Comparison of ENCODE assay signal across 8 mouse cellular contexts in the genomic region with DNA sequence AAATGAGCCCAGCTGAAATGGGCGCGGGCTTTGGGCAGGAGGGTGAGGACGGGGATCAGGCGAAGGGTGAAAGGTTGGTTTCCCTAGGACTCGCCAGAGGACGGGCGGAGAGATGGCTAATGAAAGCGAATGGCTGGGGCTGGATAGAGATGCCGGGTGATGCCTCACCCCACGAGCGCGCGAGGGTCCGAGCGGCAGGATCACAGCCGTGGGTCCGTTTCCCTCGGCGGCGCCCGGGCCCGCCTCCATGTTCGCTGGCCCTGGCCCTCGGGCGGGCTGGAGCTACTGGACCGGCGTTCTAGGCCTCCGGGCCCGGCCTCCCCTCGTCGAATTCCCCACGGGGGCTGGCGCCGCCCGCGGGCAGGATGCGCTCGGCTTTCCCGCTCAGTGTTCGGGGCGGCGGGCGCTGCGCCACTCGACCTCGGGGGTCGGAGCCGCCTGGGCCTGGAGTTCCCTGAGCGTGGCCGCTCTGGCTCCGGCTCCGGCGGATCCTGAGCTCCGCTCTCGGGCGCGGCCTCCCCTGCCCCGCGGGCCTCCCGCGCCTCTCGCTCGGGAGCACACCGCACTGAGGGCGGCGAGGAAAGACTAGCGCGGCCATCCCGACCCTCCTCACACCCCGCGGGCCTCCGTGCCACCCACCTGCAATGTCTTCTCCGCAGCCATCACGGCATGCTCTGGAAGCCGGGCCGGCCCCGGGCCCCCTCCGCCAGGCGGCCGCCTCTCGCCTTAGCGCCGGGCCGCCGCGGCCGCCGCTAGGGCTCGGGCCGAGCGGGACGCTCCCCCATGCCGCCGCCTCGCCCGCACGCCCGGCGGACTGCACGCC. TPM values are rescaled to one million over a fixed set of nuclear protein-coding genes. Genes with fewer than 3 reads are reported as not detected.
DNase-seq lines count a peak whose midpoint lies in the region; ATAC-seq and TF ChIP-seq lines count a peak whose summit lies in the region.

A gene (minus strand): TSS at position 710 of the 823 bp plus-strand sequence.

- H3K79me2 ChIP-seq in C2C12 (ENCODE audit: control insufficient read depth, insufficient read depth): peaks cover 53% of the 10 kb centered on the region
- H3K79me2 ChIP-seq in liver, adult 2 months (ENCODE audit: control insufficient read depth, insufficient read depth, low read length): peaks cover 6% of the 10 kb centered on the region

- peak within 1 kb of the TSS; percentile 61 for H3K4me2 ChIP-seq in embryonic facial prominence, embryonic 14.5 days (ENCODE audit: low read depth, low read length)
- peak within 1 kb of the TSS; percentile 67 for H3K4me2 ChIP-seq in midbrain, postnatal 0 days (ENCODE audit: low read depth, low read length, poor library complexity, severe bottlenecking)
- H3K4me2 ChIP-seq in stomach, embryonic 14.5 days (replicated peaks; ENCODE audit: low read depth, low read length): peak within 1 kb of the TSS; percentile 46

- H3ac ChIP-seq in C2C12 (ENCODE audit: control insufficient read depth, insufficient read length, low read depth): peak within 1 kb of the TSS; percentile 98

- peak within 1 kb of the TSS; percentile 95 for H3K9ac ChIP-seq in embryonic facial prominence, embryonic 14.5 days (ENCODE audit: low read depth, low read length)
- peak within 1 kb of the TSS; percentile 96 for H3K9ac ChIP-seq in liver, adult 2 months (ENCODE audit: low read depth, low read length)
- H3K9ac ChIP-seq in midbrain, postnatal 0 days (replicated peaks; ENCODE audit: low read length, poor library complexity, severe bottlenecking): peak within 1 kb of the TSS; percentile 99
- peak within 1 kb of the TSS; percentile 90 for H3K9ac ChIP-seq in stomach, embryonic 14.5 days (replicated peaks; ENCODE audit: low read depth, low read length)

- TF ChIP-seq CTCF in C2C12 (IDR thresholded peaks at IDR 0.05; ENCODE audit: control insufficient read depth, insufficient read depth, insufficient read length): no peak
- no peak for TF ChIP-seq CTCF in liver, adult 2 months (IDR thresholded peaks at IDR 0.05; ENCODE audit: low read depth, low read length)
- TF ChIP-seq CTCF in midbrain, postnatal 0 days (IDR thresholded peaks at IDR 0.05): no peak

- H3K79me3 ChIP-seq in C2C12 (ENCODE audit: low read depth): peaks cover 30% of the 10 kb centered on the region

- no peaks in the 10 kb centered on the region for H3K36me3 ChIP-seq in C2C12 (ENCODE audit: control insufficient read depth, insufficient read depth)
- H3K36me3 ChIP-seq in embryonic facial prominence, embryonic 14.5 days (ENCODE audit: control insufficient read depth, insufficient read depth, low read length): no peaks in the 10 kb centered on the region
- H3K36me3 ChIP-seq in heart, embryonic 10.5 days: no peaks in the 10 kb centered on the region
- no peaks in the 10 kb centered on the region for H3K36me3 ChIP-seq in liver, adult 2 months (ENCODE audit: control insufficient read depth, insufficient read depth, low read length)
- no peaks in the 10 kb centered on the region for H3K36me3 ChIP-seq in midbrain, postnatal 0 days (ENCODE audit: insufficient read depth, low read length)
- no peaks in the 10 kb centered on the region for H3K36me3 ChIP-seq in stomach, embryonic 14.5 days (ENCODE audit: control insufficient read depth, insufficient read depth, low read length)

- H3K4me3 ChIP-seq in C2C12 (ENCODE audit: insufficient read depth, poor library complexity, severe bottlenecking): peak within 1 kb of the TSS; percentile 48
- peak within 1 kb of the TSS; percentile 91 for H3K4me3 ChIP-seq in embryonic facial prominence, embryonic 14.5 days (ENCODE audit: low read depth, low read length)
- peak within 1 kb of the TSS; percentile 92 for H3K4me3 ChIP-seq in heart, embryonic 10.5 days
- H3K4me3 ChIP-seq in liver, adult 2 months (ENCODE audit: insufficient read depth, low read depth, low read length): peak within 1 kb of the TSS; percentile 97
- peak within 1 kb of the TSS; percentile 95 for H3K4me3 ChIP-seq in midbrain, postnatal 0 days (ENCODE audit: low read depth, low read length)
- H3K4me3 ChIP-seq in stomach, embryonic 14.5 days (ENCODE audit: low read depth, low read length): peak within 1 kb of the TSS; percentile 85

- H3K27me3 ChIP-seq in C2C12 (ENCODE audit: control insufficient read depth, insufficient read depth, insufficient read length): no peaks in the 10 kb centered on the region
- H3K27me3 ChIP-seq in embryonic facial prominence, embryonic 14.5 days (replicated peaks; ENCODE audit: control insufficient read depth, insufficient read depth, low read length): no peaks in the 10 kb centered on the region; the same call in 1 of the 2 replicates
- peaks cover 23% of the 10 kb centered on the region; the same call in 1 of the 2 replicates for H3K27me3 ChIP-seq in heart, embryonic 10.5 days (ENCODE audit: insufficient read depth, poor library complexity, severe bottlenecking)
- no peaks in the 10 kb centered on the region for H3K27me3 ChIP-seq in liver, adult 2 months (ENCODE audit: control insufficient read depth, insufficient read depth, low read length)
- H3K27me3 ChIP-seq in midbrain, postnatal 0 days (ENCODE audit: insufficient read depth, low read length): no peaks in the 10 kb centered on the region
- H3K27me3 ChIP-seq in stomach, embryonic 14.5 days (ENCODE audit: control insufficient read depth, insufficient read depth, low read length): no peaks in the 10 kb centered on the region

- H3K27ac ChIP-seq in embryonic facial prominence, embryonic 14.5 days (replicated peaks; ENCODE audit: low read depth, low read length): peak within 1 kb of the TSS; percentile 92
- H3K27ac ChIP-seq in heart, embryonic 10.5 days: peak within 1 kb of the TSS; percentile 98
- peak within 1 kb of the TSS; percentile 91 for H3K27ac ChIP-seq in liver, adult 2 months (replicated peaks; ENCODE audit: insufficient read depth, low read depth, low read length)
- peak within 1 kb of the TSS; percentile 99 for H3K27ac ChIP-seq in midbrain, postnatal 0 days (ENCODE audit: low read depth, low read length)
- peak within 1 kb of the TSS; percentile 89 for H3K27ac ChIP-seq in stomach, embryonic 14.5 days (ENCODE audit: low read length)

- TF ChIP-seq POLR2A in liver, adult 2 months (IDR thresholded peaks at IDR 0.05; ENCODE audit: extremely low read depth, insufficient read depth, low read length): 0 out of 2 replicates have a peak, but pooled peaks have one; percentile 37

- no peaks in the 10 kb centered on the region for H3K9me3 ChIP-seq in embryonic facial prominence, embryonic 14.5 days (ENCODE audit: control insufficient read depth, low read length)
- no peaks in the 10 kb centered on the region for H3K9me3 ChIP-seq in heart, embryonic 10.5 days
- H3K9me3 ChIP-seq in midbrain, postnatal 0 days (ENCODE audit: low read length): no peaks in the 10 kb centered on the region
- no peaks in the 10 kb centered on the region for H3K9me3 ChIP-seq in stomach, embryonic 14.5 days (ENCODE audit: control insufficient read depth, low read depth, low read length)

- H3K4me1 ChIP-seq in embryonic facial prominence, embryonic 14.5 days (ENCODE audit: control insufficient read depth, insufficient read depth, low read length): peaks cover 21% of the 10 kb centered on the region; the same call in 1 of the 2 replicates
- H3K4me1 ChIP-seq in heart, embryonic 10.5 days: 0 out of 2 replicates have a peak, but pooled peaks cover 4% of the 10 kb centered on the region
- peaks cover 15% of the 10 kb centered on the region; the same call in 1 of the 2 replicates for H3K4me1 ChIP-seq in liver, adult 2 months (ENCODE audit: control insufficient read depth, insufficient read depth, low read length)
- 0 out of 2 replicates have a peak, but pooled peaks cover 3% of the 10 kb centered on the region for H3K4me1 ChIP-seq in midbrain, postnatal 0 days (ENCODE audit: insufficient read depth, low read length)
- H3K4me1 ChIP-seq in stomach, embryonic 14.5 days (ENCODE audit: control insufficient read depth, insufficient read depth, low read length): peaks cover 9% of the 10 kb centered on the region; the same call in 1 of the 2 replicates

- peak; percentile 82 for ATAC-seq in embryonic facial prominence, embryonic 14.5 days (ENCODE audit: low read depth)
- ATAC-seq in midbrain, postnatal 0 days (ENCODE audit: low FRiP score): peak; percentile 88
- ATAC-seq in stomach, embryonic 14.5 days (ENCODE audit: insufficient number of reproducible peaks, insufficient read depth, low FRiP score, low read depth): peak; percentile 71

- under 1% methylated on average over 19 of the region's 100 CpGs for WGBS in embryonic facial prominence, embryonic 14.5 days
- under 1% methylated on average over 100 of the region's 100 CpGs for WGBS in heart, embryonic 10.5 days
- under 1% methylated on average over 81 of the region's 100 CpGs for WGBS in liver, adult 2 months
- under 1% methylated on average over 88 of the region's 100 CpGs for WGBS in midbrain, postnatal 0 days
- WGBS in stomach, embryonic 14.5 days: under 1% methylated on average over 97 of the region's 100 CpGs

- DNase-seq in adrenal gland, postnatal 36 days: peak; percentile 69 to 76
- peak; percentile 64 for DNase-seq in embryonic facial prominence, embryonic 14.5 days (ENCODE audit: low spot score)
- peak; percentile 87 for DNase-seq in heart, embryonic 10.5 days (ENCODE audit: low spot score)
- DNase-seq in kidney, adult 9 months: peak; percentile 75
- peak; percentile 79 for DNase-seq in liver, adult 2 months (ENCODE audit: extremely low read depth, low read depth, low spot score)
- DNase-seq in midbrain, postnatal 0 days (ENCODE audit: low spot score): peak; percentile 63

TF ChIP-seq in C2C12, 6 proteins besides CTCF, POLR2A, EP300 and RAD21:
- no peak for TF ChIP-seq MAX (IDR thresholded peaks at IDR 0.05)
- TF ChIP-seq MYOG (IDR thresholded peaks at IDR 0.05; ENCODE audit: control insufficient read depth, extremely low read depth, insufficient read length): no peak
- TF ChIP-seq CEBPB (IDR thresholded peaks at IDR 0.05; ENCODE audit: low read depth): no peak
- TF ChIP-seq MYOD1 (IDR thresholded peaks at IDR 0.05; ENCODE audit: control insufficient read depth, insufficient read length, low read depth): no peak
- no peak for TF ChIP-seq USF1 (IDR thresholded peaks at IDR 0.05; ENCODE audit: low read depth)
- no peak for TF ChIP-seq FOSL1 (IDR thresholded peaks at IDR 0.05; ENCODE audit: insufficient read depth, low read length, poor library complexity, severe bottlenecking)

RNA-seq across cellular contexts. Expression of the gene that starts here (rescaled TPM):
- 1.2 TPM for polyA plus RNA-seq in C2C12 (2012; fragmentation: generic; extraction: Trizol)
- total RNA-seq in adrenal gland, postnatal 36 days (2021): 10 to 100 TPM; 24.5 to 27.2 TPM
- polyA plus RNA-seq in embryonic facial prominence, embryonic 14.5 days (2014; fragmentation: Nextera tagmentation; extraction: Ambion mirVana): 4.4 and 4.9 TPM in 2 replicates
- polyA plus RNA-seq in heart, embryonic 10.5 days (2016; fragmentation: Nextera tagmentation; extraction: Ambion mirVana): 2.5 and 2.6 TPM in 2 replicates
- total RNA-seq in liver, adult 2 months (2014; rRNA removed): 4.5 and 6.0 TPM in 2 replicates
- polyA plus RNA-seq in liver, adult 2 months (2012; rRNA removed): 0.98 and 1.1 TPM in 2 replicates
- 13.4 and 15.1 TPM in 2 replicates for total RNA-seq in midbrain, postnatal 0 days (2014; rRNA removed)
- polyA plus RNA-seq in midbrain, postnatal 0 days (2015; fragmentation: Nextera tagmentation; extraction: Ambion mirVana): 2.6 and 3.4 TPM in 2 replicates
- 4.9 TPM in 2 replicates for polyA plus RNA-seq in stomach, embryonic 14.5 days (2014; fragmentation: Nextera tagmentation; extraction: Ambion mirVana)

Comparison
In these comparisons a context has a peak if more than half of its experiments do, and no peak if none do; other contexts are left out.
1. Peak in every context shown above with its lines: DNase-seq, ATAC-seq, H3K4me3 ChIP-seq and H3K27ac ChIP-seq.